Mouse (Mus musculus): Measurements from ENCODE around the gene Ppil3.

- TF ChIP-seq CTCF (IDR thresholded peaks at IDR 0.05; ENCODE audit: borderline replicate concordance, insufficient read depth, low read length) = no peak
- TF ChIP-seq POLR2A (IDR thresholded peaks at IDR 0.05; ENCODE audit: low read depth, low read length) = no peak
These were observed 2.5 kb upstream of the Ppil3 start for GRCm38 (mm10) chr1:58447766-58448165.

All from embryonic fibroblast, embryonic 13.5 days (primary cell).